Mouse (Mus musculus): ENCODE measurements around the gene Sdhaf1. TPM values are rescaled to one million over a fixed set of nuclear protein-coding genes. Genes with fewer than 3 reads are reported as not detected.

The Sdhaf1 gene
- polyA plus RNA-seq, 1 experiment, result 0.47 TPM

DNA sequence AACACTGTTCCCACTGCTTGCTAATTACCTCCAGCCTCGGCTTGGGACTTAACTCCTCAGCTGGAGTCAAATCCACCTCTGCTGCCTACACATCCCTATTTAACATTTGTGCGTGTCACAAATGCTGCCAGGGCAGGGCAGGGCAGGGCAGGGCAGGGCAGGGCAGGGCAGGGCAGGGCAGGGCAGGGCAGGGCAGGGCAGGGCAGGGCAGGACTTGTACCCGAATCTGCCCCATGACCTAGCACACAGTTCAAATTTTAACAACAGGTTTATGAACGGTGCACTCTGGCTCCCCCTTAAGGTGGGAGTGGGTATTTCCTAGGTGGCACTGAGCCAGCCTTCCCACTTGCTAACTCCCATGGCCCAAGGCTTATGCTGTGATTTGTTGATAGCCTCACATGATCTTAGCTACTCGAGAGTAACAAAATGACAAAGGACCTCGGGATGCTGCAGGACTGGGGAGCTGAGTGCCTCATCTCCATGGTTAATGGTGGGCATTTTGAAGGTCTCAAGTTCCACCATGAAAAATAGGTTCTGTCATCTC is 29.7 kb upstream of the Sdhaf1 start:
- Histone ChIP-seq H3K9me3 (ENCODE audit: control insufficient read depth, low read length) (no peaks in the 10 kb centered on the region), H3K4me1 (ENCODE audit: control insufficient read depth) (no peaks in the 10 kb centered on the region), H3K36me3 (ENCODE audit: control insufficient read depth) (no peaks in the 10 kb centered on the region; the same call in 1 of the 2 replicates), H3K4me3 (replicated peaks) (no peak overlapping the region), H3K27me3 (ENCODE audit: control insufficient read depth) (peaks cover 6% of the 10 kb centered on the region; the same call in 1 of the 2 replicates)
- no peak for TF ChIP-seq TAL1 (IDR thresholded peaks at IDR 0.05; ENCODE audit: low read length)
- no peak for TF ChIP-seq GATA1 (IDR thresholded peaks at IDR 0.05; ENCODE audit: low read length)

DNA sequence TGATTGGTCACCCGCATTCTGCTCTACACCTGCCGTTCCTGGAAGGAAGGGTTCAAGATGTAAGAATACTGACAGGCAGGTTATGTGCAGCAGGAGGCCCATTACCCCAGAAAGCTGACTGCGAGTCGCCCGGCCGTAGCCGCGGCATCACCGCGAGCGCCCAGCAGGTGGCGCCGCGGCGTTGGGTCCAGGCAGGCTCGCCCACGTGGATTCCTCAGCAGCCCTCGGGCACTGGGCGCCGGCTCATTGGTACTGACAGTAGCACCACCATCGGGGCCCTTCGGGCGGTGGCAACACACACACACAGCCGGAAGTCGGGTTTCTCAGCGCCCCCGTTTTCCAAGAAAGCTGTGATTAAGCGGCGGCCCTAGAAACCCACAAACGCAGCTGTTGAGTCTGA is 24.1 kb upstream of the Sdhaf1 start:
- no peak overlapping the region for H3K4me3 ChIP-seq (replicated peaks)
- TF ChIP-seq TAL1 (IDR thresholded peaks at IDR 0.05; ENCODE audit: low read length) (no peak), GATA1 (IDR thresholded peaks at IDR 0.05; ENCODE audit: low read length) (no peak)
- H3K36me3 ChIP-seq (ENCODE audit: control insufficient read depth), result no peaks in the 10 kb centered on the region
- no peaks in the 10 kb centered on the region for H3K9me3 ChIP-seq (ENCODE audit: control insufficient read depth, low read length)
- no peaks in the 10 kb centered on the region for H3K4me1 ChIP-seq (ENCODE audit: control insufficient read depth)
- peaks cover 20% of the 10 kb centered on the region for H3K27me3 ChIP-seq (ENCODE audit: control insufficient read depth)

DNA sequence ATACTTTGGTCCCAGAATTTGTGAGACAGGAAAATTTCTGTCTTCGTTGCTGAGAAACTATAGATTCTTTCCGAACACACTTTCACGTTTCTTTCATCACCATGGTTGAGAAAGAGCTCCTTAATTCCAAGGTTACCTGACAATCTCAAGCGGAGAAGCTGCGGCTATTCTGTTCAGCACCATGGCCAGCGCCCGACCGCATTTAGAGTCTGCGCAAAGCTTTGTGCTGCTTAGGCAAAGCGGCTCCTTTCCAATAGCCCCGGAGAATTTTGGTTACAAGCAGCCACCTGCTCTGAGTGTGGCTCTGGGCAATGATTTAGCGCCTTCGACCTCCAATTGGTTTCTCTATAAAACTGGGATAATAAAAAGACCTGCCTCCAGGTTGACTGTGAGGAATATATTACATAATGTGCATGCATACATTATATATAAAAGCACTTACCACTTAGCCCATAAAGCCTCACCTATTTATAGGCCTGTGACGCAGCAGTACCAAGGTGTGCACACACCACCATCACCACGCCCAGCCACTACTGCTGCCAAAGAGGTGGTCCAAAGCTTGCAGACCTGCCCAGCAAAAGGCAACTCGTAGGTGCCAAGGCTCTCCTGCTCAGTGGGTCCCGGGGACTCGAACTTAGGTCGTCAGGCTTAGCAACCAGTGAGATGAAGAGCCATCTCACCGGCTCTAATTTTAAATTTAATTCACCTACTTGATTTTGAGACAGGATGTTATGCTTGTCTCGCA is 23.1 kb upstream of the Sdhaf1 start:
- Histone ChIP-seq H3K9me3 (ENCODE audit: control insufficient read depth, low read length) (no peaks in the 10 kb centered on the region), H3K27me3 (ENCODE audit: control insufficient read depth) (peaks cover 20% of the 10 kb centered on the region)

DNA sequence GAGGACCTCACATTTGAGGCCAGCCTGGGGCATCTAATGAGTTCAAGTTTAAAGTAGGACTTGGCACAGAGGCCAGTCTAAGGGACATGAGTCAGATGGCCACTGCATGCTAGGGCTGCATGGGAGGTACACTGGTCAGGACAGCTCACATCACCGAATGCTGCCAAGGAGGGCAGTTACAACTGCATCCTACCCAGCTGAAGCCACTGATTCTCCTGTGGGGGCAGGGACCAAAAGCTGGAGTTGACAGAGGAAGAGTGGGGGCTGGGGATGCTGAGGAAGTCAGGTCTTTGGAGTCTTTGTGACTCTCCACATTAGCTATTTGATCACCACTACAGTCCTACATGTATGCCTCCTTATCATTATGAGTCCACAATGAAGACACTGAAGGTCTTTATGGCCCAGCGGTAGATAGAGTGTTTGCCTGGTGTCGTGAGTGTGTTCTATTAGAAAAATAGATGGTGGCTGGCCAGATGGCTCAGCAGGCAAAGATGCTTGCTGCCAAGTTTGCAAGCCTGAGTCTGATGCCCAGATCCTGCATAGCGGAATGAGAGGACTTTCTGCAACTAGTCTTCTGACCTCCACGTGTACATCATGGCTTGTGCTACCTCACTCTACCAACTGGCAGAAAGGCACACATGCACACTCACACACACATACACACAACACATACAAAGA is 15.9 kb upstream of the Sdhaf1 start:
- H3K4me3 ChIP-seq (replicated peaks), result no peak overlapping the region
- no peaks in the 10 kb centered on the region for H3K36me3 ChIP-seq (ENCODE audit: control insufficient read depth)
- H3K27me3 ChIP-seq (ENCODE audit: control insufficient read depth), result peaks cover 11% of the 10 kb centered on the region
- TF ChIP-seq TAL1 (IDR thresholded peaks at IDR 0.05; ENCODE audit: low read length) (no peak), GATA1 (IDR thresholded peaks at IDR 0.05; ENCODE audit: low read length) (no peak)
- H3K4me1 ChIP-seq (ENCODE audit: control insufficient read depth), result no peaks in the 10 kb centered on the region
- no peaks in the 10 kb centered on the region for H3K9me3 ChIP-seq (ENCODE audit: control insufficient read depth, low read length)

More for the DNA sequence above, 23.1 kb upstream of the Sdhaf1 start:
- Histone ChIP-seq H3K4me1 (ENCODE audit: control insufficient read depth) (no peaks in the 10 kb centered on the region), H3K4me3 (replicated peaks) (no peak overlapping the region), H3K36me3 (ENCODE audit: control insufficient read depth) (no peaks in the 10 kb centered on the region)
- TF ChIP-seq TAL1 (IDR thresholded peaks at IDR 0.05; ENCODE audit: low read length), result no peak
- no peak for TF ChIP-seq GATA1 (IDR thresholded peaks at IDR 0.05; ENCODE audit: low read length)

DNA sequence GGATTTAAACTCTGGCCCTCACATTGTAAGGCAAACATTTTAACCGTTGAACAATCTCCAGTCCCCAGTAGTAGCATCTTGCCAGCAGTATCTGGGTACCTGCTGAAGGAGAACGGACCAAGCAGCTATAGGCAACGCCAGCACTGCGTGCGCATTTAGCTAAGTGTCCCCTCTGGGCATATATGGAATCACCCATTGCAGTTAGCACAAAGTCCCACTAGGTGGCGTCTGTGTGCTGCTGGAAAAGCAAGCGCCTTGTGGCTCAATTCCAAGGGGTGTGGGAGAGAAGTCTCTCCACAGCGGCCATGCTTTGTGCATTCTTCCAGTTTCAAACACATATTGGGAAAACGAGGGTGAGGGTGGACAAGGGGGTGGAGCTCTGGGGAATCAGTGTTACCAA is 12.7 kb upstream of the Sdhaf1 start:
- H3K27me3 ChIP-seq (ENCODE audit: control insufficient read depth), result peaks cover 23% of the 10 kb centered on the region
- H3K4me1 ChIP-seq (ENCODE audit: control insufficient read depth), result no peaks in the 10 kb centered on the region
- TF ChIP-seq GATA1 (IDR thresholded peaks at IDR 0.05; ENCODE audit: low read length), result no peak

DNA sequence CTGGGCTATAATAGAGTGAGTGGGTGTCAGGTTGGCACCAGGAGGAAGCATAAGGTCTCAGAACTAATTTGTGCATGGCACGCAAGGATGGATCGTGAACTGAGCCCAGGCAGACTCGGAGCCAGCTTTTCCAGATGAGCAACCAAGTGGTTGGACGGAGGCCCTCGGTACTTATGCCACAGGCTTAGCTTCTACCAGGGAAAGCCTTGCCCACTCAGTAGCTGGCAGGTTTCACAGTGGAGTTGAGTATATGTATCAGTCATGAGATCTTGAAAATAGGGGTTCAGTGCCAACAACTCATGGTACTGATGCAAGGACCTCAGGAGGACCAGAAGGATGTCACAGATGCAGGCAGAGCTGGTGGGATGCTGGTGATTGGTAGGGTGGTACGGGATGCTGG is 12.0 kb upstream of the Sdhaf1 start:
- TF ChIP-seq GATA1 (IDR thresholded peaks at IDR 0.05; ENCODE audit: low read length) (no peak), TAL1 (IDR thresholded peaks at IDR 0.05; ENCODE audit: low read length) (no peak)

More for the DNA sequence above, 12.7 kb upstream of the Sdhaf1 start:
- Histone ChIP-seq H3K9me3 (ENCODE audit: control insufficient read depth, low read length) (no peaks in the 10 kb centered on the region), H3K4me3 (replicated peaks) (no peak overlapping the region), H3K36me3 (ENCODE audit: control insufficient read depth) (no peaks in the 10 kb centered on the region)

DNA sequence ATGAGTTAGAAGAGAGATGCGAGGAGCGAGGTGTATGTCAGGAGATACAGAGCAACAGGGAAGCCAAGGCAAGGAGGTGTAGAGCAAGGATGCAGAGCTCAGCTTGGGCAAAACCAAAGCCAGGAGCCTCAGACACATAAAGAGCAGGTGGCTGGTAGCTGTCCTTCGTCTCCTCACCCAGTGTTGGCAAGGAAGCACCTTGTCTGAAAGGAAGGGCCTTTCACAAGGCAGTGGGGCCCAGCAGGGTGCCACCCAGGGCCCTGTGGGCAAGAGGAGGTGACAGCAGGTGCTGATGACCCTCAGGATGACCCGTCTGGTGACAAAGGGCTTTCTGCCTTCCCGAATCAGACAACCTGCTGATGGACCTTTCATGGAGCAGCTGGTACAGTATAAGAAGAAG is 10.9 kb upstream of the Sdhaf1 start:
- Histone ChIP-seq H3K4me1 (ENCODE audit: control insufficient read depth) (no peaks in the 10 kb centered on the region), H3K9me3 (ENCODE audit: control insufficient read depth, low read length) (no peaks in the 10 kb centered on the region), H3K4me3 (replicated peaks) (no peak overlapping the region), H3K36me3 (ENCODE audit: control insufficient read depth) (no peaks in the 10 kb centered on the region), H3K27me3 (ENCODE audit: control insufficient read depth) (peaks cover 28% of the 10 kb centered on the region)
- TF ChIP-seq GATA1 (IDR thresholded peaks at IDR 0.05; ENCODE audit: low read length), result no peak
- TF ChIP-seq TAL1 (IDR thresholded peaks at IDR 0.05; ENCODE audit: low read length), result no peak

More for the DNA sequence above, 12.0 kb upstream of the Sdhaf1 start:
- H3K4me3 ChIP-seq (replicated peaks), result no peak overlapping the region
- H3K9me3 ChIP-seq (ENCODE audit: control insufficient read depth, low read length), result no peaks in the 10 kb centered on the region
- H3K36me3 ChIP-seq (ENCODE audit: control insufficient read depth), result no peaks in the 10 kb centered on the region
- peaks cover 26% of the 10 kb centered on the region for H3K27me3 ChIP-seq (ENCODE audit: control insufficient read depth)
- H3K4me1 ChIP-seq (ENCODE audit: control insufficient read depth), result no peaks in the 10 kb centered on the region

DNA sequence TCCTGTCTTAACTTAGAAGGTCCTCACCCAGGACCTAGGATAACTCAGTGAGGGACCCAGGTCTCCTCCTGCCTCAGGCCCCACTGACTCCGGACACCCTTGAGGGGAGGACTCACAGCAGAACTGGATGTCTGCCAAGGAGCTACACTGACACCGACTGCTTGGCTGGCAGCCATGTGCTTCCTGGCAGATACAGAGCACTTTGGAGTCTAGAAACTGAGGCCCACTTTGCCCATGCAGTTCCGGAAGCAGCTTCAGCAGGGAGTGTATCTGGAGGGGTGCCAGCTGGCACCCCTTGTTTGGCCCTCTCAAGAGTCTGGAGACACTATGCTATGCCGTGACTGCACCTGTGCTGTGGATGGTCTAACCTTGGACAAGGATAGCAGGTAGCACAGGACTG is 9.7 kb upstream of the Sdhaf1 start:
- Histone ChIP-seq H3K4me1 (ENCODE audit: control insufficient read depth) (no peaks in the 10 kb centered on the region), H3K27me3 (ENCODE audit: control insufficient read depth) (peaks cover 28% of the 10 kb centered on the region), H3K9me3 (ENCODE audit: control insufficient read depth, low read length) (no peaks in the 10 kb centered on the region), H3K36me3 (ENCODE audit: control insufficient read depth) (no peaks in the 10 kb centered on the region), H3K4me3 (replicated peaks) (no peak overlapping the region)
- TF ChIP-seq GATA1 (IDR thresholded peaks at IDR 0.05; ENCODE audit: low read length), result no peak
- no peak for TF ChIP-seq TAL1 (IDR thresholded peaks at IDR 0.05; ENCODE audit: low read length)

DNA sequence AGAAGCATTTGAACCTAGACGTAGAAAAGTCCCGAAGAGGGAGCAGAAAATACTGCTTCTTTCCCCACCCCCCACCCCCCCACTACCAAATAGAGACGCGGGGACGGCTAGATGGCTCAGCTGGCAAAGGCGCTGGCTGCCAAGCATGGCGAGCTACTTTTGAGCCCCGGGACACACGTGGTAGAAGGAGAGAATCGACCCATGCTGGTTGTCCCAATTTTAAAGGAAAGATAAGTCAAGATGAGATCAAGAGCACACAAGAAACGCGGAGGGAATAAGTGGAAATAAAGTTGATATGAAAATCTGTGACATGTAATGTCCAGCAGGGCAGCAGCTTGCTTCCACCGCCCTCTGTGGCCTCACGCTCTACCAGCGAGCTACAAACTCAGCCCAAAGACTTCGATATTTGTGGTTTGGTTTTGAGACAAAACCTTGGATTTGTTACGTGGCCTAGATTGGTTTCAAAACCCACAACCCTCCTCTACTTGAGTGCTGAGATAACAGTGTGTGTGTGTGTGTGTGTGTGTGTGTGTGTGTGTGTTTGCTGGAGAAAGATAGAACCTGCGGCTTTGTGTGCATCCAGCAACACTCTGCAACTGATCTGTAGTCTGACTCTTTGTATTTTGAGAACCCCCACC is 9.0 kb upstream of the Sdhaf1 start:
- Histone ChIP-seq H3K4me3 (replicated peaks) (no peak overlapping the region), H3K36me3 (ENCODE audit: control insufficient read depth) (no peaks in the 10 kb centered on the region), H3K27me3 (ENCODE audit: control insufficient read depth) (peaks cover 28% of the 10 kb centered on the region), H3K9me3 (ENCODE audit: control insufficient read depth, low read length) (no peaks in the 10 kb centered on the region), H3K4me1 (ENCODE audit: control insufficient read depth) (no peaks in the 10 kb centered on the region)
- TF ChIP-seq TAL1 (IDR thresholded peaks at IDR 0.05; ENCODE audit: low read length), result no peak
- no peak for TF ChIP-seq GATA1 (IDR thresholded peaks at IDR 0.05; ENCODE audit: low read length)

All from erythroblast, embryonic 14.5 days (primary cell).